Comparison of ENCODE assay signal across 7 mouse cellular contexts in the genomic region with DNA sequence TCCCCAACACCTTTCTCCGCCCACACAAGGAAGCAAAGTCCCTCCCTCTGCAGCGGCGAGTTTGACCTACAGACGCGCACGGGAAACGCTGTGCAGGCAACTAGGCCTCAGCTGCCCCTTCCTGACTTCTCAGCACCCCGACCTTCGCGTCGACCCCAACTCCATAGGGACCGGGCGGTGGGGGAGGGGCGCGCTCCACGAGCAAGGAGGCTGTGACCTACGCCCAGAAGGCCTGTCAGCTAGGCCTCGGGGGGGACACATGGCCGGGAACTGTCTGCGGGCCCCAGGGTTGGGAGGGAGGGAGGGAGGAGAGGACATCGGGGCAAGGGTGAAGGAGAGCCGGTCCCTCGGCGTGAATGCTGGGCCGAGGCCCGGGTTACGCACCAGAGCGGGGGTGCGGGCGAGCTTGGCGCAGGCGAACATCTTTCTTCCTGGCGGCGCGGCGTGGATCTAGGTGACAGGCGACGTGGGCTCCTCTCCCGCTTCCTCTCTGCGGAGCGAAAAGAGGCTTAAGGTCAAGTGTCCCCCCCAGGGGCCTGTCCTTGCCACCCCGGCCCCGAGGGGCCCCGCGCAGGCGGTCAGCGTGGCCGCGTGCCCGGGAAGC. TPM values are rescaled to one million over a fixed set of nuclear protein-coding genes. Genes with fewer than 3 reads are reported as not detected.
DNase-seq lines count a peak whose midpoint lies in the region; ATAC-seq lines count a peak whose summit lies in the region.

No protein-coding gene starts in this region.

- H3K9ac ChIP-seq in intestine, embryonic 16.5 days (ENCODE audit: low read depth, low read length), result peak overlapping the region; percentile 100
- peak overlapping the region; percentile 99 for H3K9ac ChIP-seq in limb, embryonic 12.5 days (replicated peaks)
- peak overlapping the region; percentile 100 for H3K9ac ChIP-seq in midbrain, embryonic 13.5 days (replicated peaks)

- under 1% methylated on average over 48 of the region's 50 CpGs for WGBS in intestine, embryonic 16.5 days
- WGBS in limb, embryonic 12.5 days, result 1% methylated on average over 50 of the region's 50 CpGs
- WGBS in midbrain, embryonic 13.5 days, result under 1% methylated on average over 40 of the region's 50 CpGs

- no peaks in the 10 kb centered on the region for H3K27me3 ChIP-seq in intestine, embryonic 16.5 days (replicated peaks; ENCODE audit: control insufficient read depth, insufficient read depth, low read length)
- H3K27me3 ChIP-seq in limb, embryonic 12.5 days, result 0 out of 2 replicates have a peak, but pooled peaks cover under 1% of the 10 kb centered on the region
- no peaks in the 10 kb centered on the region for H3K27me3 ChIP-seq in midbrain, embryonic 13.5 days

- peak; percentile 45 for DNase-seq in adrenal gland, adult 8-10 months
- peak; percentile 63 for DNase-seq in embryo, embryonic 9.5 days (ENCODE audit: extremely low spot score)
- DNase-seq in gastrocnemius, postnatal 4 days (ENCODE audit: low spot score in 2 of 2), result peak; percentile 25 to 57
- DNase-seq in spleen, adult 18-20 months, result peak; percentile 35 to 50

- ATAC-seq in intestine, embryonic 16.5 days, result peak; percentile 66
- peak; percentile 72 for ATAC-seq in limb, embryonic 12.5 days (ENCODE audit: insufficient number of reproducible peaks, insufficient read depth, low FRiP score, low TSS enrichment, low read depth)
- ATAC-seq in midbrain, embryonic 13.5 days, result peak; percentile 74

- H3K4me2 ChIP-seq in intestine, embryonic 16.5 days (ENCODE audit: low read depth, low read length), result peak overlapping the region; percentile 72
- H3K4me2 ChIP-seq in limb, embryonic 12.5 days, result peak overlapping the region; percentile 75
- H3K4me2 ChIP-seq in midbrain, embryonic 13.5 days (replicated peaks), result peak overlapping the region; percentile 72

- peak overlapping the region; percentile 98 for H3K27ac ChIP-seq in intestine, embryonic 16.5 days (ENCODE audit: low read length)
- peak overlapping the region; percentile 93 for H3K27ac ChIP-seq in limb, embryonic 12.5 days
- H3K27ac ChIP-seq in midbrain, embryonic 13.5 days, result peak overlapping the region; percentile 87

- peaks cover 21% of the 10 kb centered on the region for H3K36me3 ChIP-seq in intestine, embryonic 16.5 days (ENCODE audit: control insufficient read depth, insufficient read depth, low read length)
- peaks cover 33% of the 10 kb centered on the region for H3K36me3 ChIP-seq in limb, embryonic 12.5 days
- peaks cover 32% of the 10 kb centered on the region for H3K36me3 ChIP-seq in midbrain, embryonic 13.5 days

- no peaks in the 10 kb centered on the region for H3K9me3 ChIP-seq in intestine, embryonic 16.5 days (ENCODE audit: control insufficient read depth, low read length)
- no peaks in the 10 kb centered on the region for H3K9me3 ChIP-seq in limb, embryonic 12.5 days
- H3K9me3 ChIP-seq in midbrain, embryonic 13.5 days, result no peaks in the 10 kb centered on the region

- H3K4me1 ChIP-seq in intestine, embryonic 16.5 days (ENCODE audit: control insufficient read depth, insufficient read depth, low read length), result peaks cover 3% of the 10 kb centered on the region; the same call in 1 of the 2 replicates
- peaks cover 11% of the 10 kb centered on the region for H3K4me1 ChIP-seq in limb, embryonic 12.5 days (replicated peaks)
- H3K4me1 ChIP-seq in midbrain, embryonic 13.5 days (replicated peaks), result peaks cover 15% of the 10 kb centered on the region

- H3K4me3 ChIP-seq in intestine, embryonic 16.5 days (ENCODE audit: low read length), result peak overlapping the region; percentile 99
- peak overlapping the region; percentile 98 for H3K4me3 ChIP-seq in limb, embryonic 12.5 days (replicated peaks)
- H3K4me3 ChIP-seq in midbrain, embryonic 13.5 days (replicated peaks), result peak overlapping the region; percentile 98

RNA-seq across cellular contexts. Expression of a gene that starts 0.5 kb away (rescaled TPM):
- total RNA-seq in adrenal gland, adult 8-10 months (2022), result 1,000 to 10,000 TPM in 1 of 4 experiments, 100 to 1,000 TPM in 3; 516 to 1,227 (median 754) TPM
- total RNA-seq in gastrocnemius, postnatal 4 days (2021), result 1,000 to 10,000 TPM; 1,365 to 1,414 TPM
- polyA plus RNA-seq in intestine, embryonic 16.5 days (2015; fragmentation: Nextera tagmentation; extraction: Ambion mirVana), result 1,875 and 1,947 TPM in 2 replicates
- polyA plus RNA-seq in limb, embryonic 12.5 days (2016; fragmentation: Nextera tagmentation; extraction: Ambion mirVana), result 968 and 980 TPM in 2 replicates
- 957 and 983 TPM in 2 replicates for polyA plus RNA-seq in midbrain, embryonic 13.5 days (2015; fragmentation: Nextera tagmentation; extraction: Ambion mirVana)

RNA-seq across cellular contexts. Expression of a gene that starts 18.2 kb away (rescaled TPM):
- total RNA-seq in adrenal gland, adult 8-10 months (2022), result 10 to 100 TPM; 78.4 to 95.2 (median 88.5) TPM
- total RNA-seq in gastrocnemius, postnatal 4 days (2021), result 10 to 100 TPM; 35.4 to 38.9 TPM
- polyA plus RNA-seq in intestine, embryonic 16.5 days (2015; fragmentation: Nextera tagmentation; extraction: Ambion mirVana), result 47.9 and 48.8 TPM in 2 replicates
- 90.8 and 92.3 TPM in 2 replicates for polyA plus RNA-seq in limb, embryonic 12.5 days (2016; fragmentation: Nextera tagmentation; extraction: Ambion mirVana)
- polyA plus RNA-seq in midbrain, embryonic 13.5 days (2015; fragmentation: Nextera tagmentation; extraction: Ambion mirVana), result 120 and 124 TPM in 2 replicates

Comparison
In these comparisons a context has a peak if more than half of its experiments do, and no peak if none do; other contexts are left out.
1. Peak in every context shown above with its lines: DNase-seq, ATAC-seq, H3K4me3 ChIP-seq and H3K27ac ChIP-seq.